Mouse (Mus musculus) intestine, embryonic 16.5 days (tissue): Measurements from ENCODE around the gene Nono. TPM values are rescaled to one million over a fixed set of nuclear protein-coding genes. Genes with fewer than 3 reads are reported as not detected.
"Not testable (repeated sequence)": the region's sequence is repeated elsewhere in the genome, so short reads cannot be mapped to it uniquely, and the experiment has no call there.

ENCODE experiments used
- ATAC-seq: fragments of 200-750 bp; cut with Nextera tagmentation; 2 replicates; pipeline ENCODE4 v1.8.0; 2017; ENCODE audit warnings: moderate TSS enrichment, moderate library complexity
- H3K27ac ChIP-seq: fragments of 300-500 bp; sonication (generic); 2 replicates; pipeline ENCODE4 v1.5.1; 2014; ENCODE audit warnings: mild to moderate bottlenecking, low read length
- H3K27me3 ChIP-seq: fragments of 300-500 bp; sonication (generic); replicated peaks from 2 replicates; pipeline ENCODE4 v1.6.1; 2014; ENCODE audit warnings: low read length, control low read depth, mixed read lengths; ENCODE audit not compliant: control insufficient read depth, insufficient read depth
- H3K36me3 ChIP-seq: fragments of 300-500 bp; sonication (generic); 2 replicates; pipeline ENCODE4 v1.6.1; 2014; ENCODE audit warnings: low read length, control low read depth; ENCODE audit not compliant: control insufficient read depth, insufficient read depth
- H3K4me1 ChIP-seq: fragments of 300-500 bp; sonication (generic); 2 replicates; pipeline ENCODE4 v1.6.1; 2014; ENCODE audit warnings: low read length, control low read depth, mixed read lengths; ENCODE audit not compliant: control insufficient read depth, insufficient read depth
- H3K4me2 ChIP-seq: fragments of 300-500 bp; sonication (generic); 2 replicates; pipeline ENCODE4 v1.6.1; 2014; ENCODE audit warnings: low read depth, low read length, control low read depth
- H3K4me3 ChIP-seq: fragments of 300-500 bp; sonication (generic); 2 replicates; pipeline ENCODE4 v1.5.1; 2014; ENCODE audit warnings: mild to moderate bottlenecking, low read length
- H3K9ac ChIP-seq: fragments of 300-500 bp; sonication (generic); 2 replicates; pipeline ENCODE4 v1.6.1; 2014; ENCODE audit warnings: low read depth, low read length
- H3K9me3 ChIP-seq: fragments of 300-500 bp; sonication (generic); 2 replicates; pipeline ENCODE4 v1.6.1; 2016; ENCODE audit warnings: low read length, control low read depth; ENCODE audit not compliant: control insufficient read depth
- WGBS: fragments of 180-500 bp; shearing (Covaris S2); extraction: QIAGEN DNeasy Blood & Tissue Kit; methylation state at CpG from one replicate; pipeline ENCODE4 v1.1.7; 2014; 5-methylcytosine and 5-hydroxymethylcytosine counted together
- polyA plus RNA-seq: library from polyadenylated mRNA; unstranded; fragments of >200 nt; fragmentation: Nextera tagmentation; extraction: Ambion mirVana; gene quantifications from 2 replicates; pipeline ENCODE4 v1.2.1, GENCODE M21; 2015

Nono gene
- polyA plus RNA-seq, 1 experiment from 2014 or later, result 304 TPM

- 0 out of 2 replicates have a peak, but pooled peaks cover 2% of the 10 kb centered on the region for H3K36me3 ChIP-seq
- H3K4me1 ChIP-seq, result no peaks in the 10 kb centered on the region
- H3K9ac ChIP-seq, result no peak overlapping the region
- no peak for ATAC-seq
- no peak overlapping the region for H3K4me2 ChIP-seq
- no peaks in the 10 kb centered on the region for H3K9me3 ChIP-seq
- no peak overlapping the region for H3K27ac ChIP-seq
- no peak overlapping the region for H3K4me3 ChIP-seq
- peaks cover 3% of the 10 kb centered on the region; the same call in 1 of the 2 replicates for H3K27me3 ChIP-seq
- WGBS, result 52% methylated on average over 1 of the region's 1 CpGs
Measured at GRCm38 (mm10) chrX:101451147-101451546, 22.0 kb downstream of the Nono start.

DNA sequence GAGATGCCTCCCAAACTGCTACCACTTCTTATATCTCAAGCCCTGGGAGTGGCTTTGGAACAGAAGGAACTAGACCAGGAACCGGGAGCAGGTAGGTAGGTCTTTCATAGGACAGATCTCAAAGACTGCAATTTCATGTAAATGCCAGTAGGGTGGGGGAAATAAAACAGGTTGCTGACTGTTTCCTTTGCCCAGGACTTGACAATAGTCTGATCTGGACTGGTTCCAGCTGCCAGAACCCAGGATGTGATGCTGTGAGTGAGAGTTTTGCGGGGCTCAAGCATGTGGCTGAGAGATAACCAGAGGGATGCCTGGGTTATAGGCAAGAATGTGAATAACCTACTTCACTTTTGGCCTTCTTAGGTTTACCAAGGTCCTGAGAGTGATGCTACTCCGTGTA is 22.5 kb downstream of the Nono start:
- H3K4me2 ChIP-seq, result no peak overlapping the region
- no peak for ATAC-seq
- WGBS, result 79% methylated on average over 3 of the region's 3 CpGs

DNA sequence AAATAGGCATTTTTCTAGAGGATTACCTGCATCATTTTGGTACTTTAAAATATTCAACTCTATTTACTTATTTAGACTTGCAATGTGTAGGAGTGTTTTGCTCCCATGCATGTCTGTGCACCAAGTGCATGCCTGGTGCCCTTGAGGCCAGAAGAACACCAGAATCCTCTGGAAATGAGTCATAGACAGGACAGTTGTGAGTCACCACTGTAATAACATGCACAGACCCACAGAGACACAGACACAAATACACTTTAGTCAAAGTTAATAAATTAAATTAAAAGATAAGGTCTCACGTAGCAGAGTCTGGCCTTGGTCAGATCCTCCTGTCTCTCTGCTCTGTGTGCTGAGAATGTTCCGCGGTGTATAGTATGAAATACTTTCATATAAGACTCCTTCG is 43.1 kb downstream of the Nono start:
- no peak for ATAC-seq
- H3K9ac ChIP-seq, result no peak overlapping the region
- H3K36me3 ChIP-seq, result no peaks in the 10 kb centered on the region
- no peaks in the 10 kb centered on the region for H3K9me3 ChIP-seq
- H3K4me1 ChIP-seq, result no peaks in the 10 kb centered on the region
- H3K4me2 ChIP-seq, result no peak overlapping the region
- 87% methylated on average over 4 of the region's 4 CpGs for WGBS
- H3K27ac ChIP-seq, result no peak overlapping the region
- no peak overlapping the region for H3K4me3 ChIP-seq
- H3K27me3 ChIP-seq, result no peaks in the 10 kb centered on the region

More for the DNA sequence above, 22.5 kb downstream of the Nono start:
- H3K9ac ChIP-seq, result no peak overlapping the region
- H3K27me3 ChIP-seq, result peaks cover 3% of the 10 kb centered on the region; the same call in 1 of the 2 replicates
- no peak overlapping the region for H3K27ac ChIP-seq
- no peak overlapping the region for H3K4me3 ChIP-seq
- H3K36me3 ChIP-seq, result 0 out of 2 replicates have a peak, but pooled peaks cover 2% of the 10 kb centered on the region
- no peaks in the 10 kb centered on the region for H3K9me3 ChIP-seq
- H3K4me1 ChIP-seq, result no peaks in the 10 kb centered on the region

GRCm38 (mm10) chrX:101481604-101482350 is 52.7 kb downstream of the Nono start:
- Histone ChIP-seq H3K4me1 (no peaks in the 10 kb centered on the region), H3K9ac (no peak overlapping the region), H3K36me3 (no peaks in the 10 kb centered on the region), H3K4me2 (no peak overlapping the region), H3K27ac (no peak overlapping the region), H3K4me3 (no peak overlapping the region), H3K27me3 (no peaks in the 10 kb centered on the region), H3K9me3 (no peaks in the 10 kb centered on the region)
- 72% methylated on average over 6 of the region's 6 CpGs for WGBS
- no peak for ATAC-seq

DNA sequence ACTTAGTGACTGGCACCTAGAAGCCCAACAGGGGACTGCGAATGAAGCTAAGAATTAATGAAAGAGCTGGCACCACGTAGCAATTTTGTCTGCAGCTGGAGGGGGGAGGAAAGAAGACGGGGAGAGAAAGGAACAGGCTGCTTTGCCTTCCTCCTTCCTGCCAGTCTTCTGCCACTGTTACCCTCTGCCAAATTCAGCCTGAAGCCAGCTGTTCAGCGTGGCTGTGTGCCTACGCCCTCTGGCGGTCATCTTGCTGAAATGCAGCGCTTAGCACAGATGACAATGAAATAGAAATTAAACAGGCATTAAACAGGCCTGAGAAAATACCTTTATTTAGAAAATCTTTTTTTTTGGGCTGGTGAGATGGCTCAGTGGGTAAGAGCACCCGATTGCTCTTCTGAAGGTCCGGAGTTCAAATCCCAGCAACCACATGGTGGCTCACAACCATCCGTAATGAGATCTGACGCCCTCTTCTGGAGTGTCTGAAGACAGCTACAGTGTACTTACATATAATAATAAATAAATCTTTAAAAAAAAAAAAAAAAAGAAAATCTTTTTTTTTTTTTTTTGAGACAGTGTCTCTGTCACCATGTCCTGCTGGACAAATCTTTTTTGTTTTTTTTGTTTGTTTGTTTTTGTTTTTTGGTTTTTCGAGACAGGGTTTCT is 57.5 kb downstream of the Nono start:
- 34% methylated on average over 10 of the region's 12 CpGs for WGBS
- H3K4me1 ChIP-seq, H3K27ac ChIP-seq, H3K4me2 ChIP-seq, H3K9ac ChIP-seq, H3K27me3 ChIP-seq, H3K9me3 ChIP-seq, H3K36me3 ChIP-seq, ATAC-seq, H3K4me3 ChIP-seq: not testable (repeated sequence)

Other genes starting within 250 kb of the Nono start
- gene Snx12, start 206.8 kb upstream of the Nono start, polyA plus RNA-seq, result 54.2 and 56.4 TPM in 2 replicates
- 1.6 and 1.8 TPM in 2 replicates for gene Foxo4, start 174.8 kb upstream of the Nono start, polyA plus RNA-seq
- not detected in 2 replicates for gene Gm614, start 165.3 kb upstream of the Nono start, polyA plus RNA-seq
- 15.6 and 15.7 TPM in 2 replicates for gene Il2rg, start 161.1 kb upstream of the Nono start, polyA plus RNA-seq
- gene Gm20489, start 160.3 kb upstream of the Nono start, polyA plus RNA-seq, result not detected in 2 replicates
- gene Med12, start 155.3 kb upstream of the Nono start, polyA plus RNA-seq, result 19.9 and 22.3 TPM in 2 replicates
- gene Nlgn3, start 130.2 kb upstream of the Nono start, polyA plus RNA-seq, result 3.6 and 4.1 TPM in 2 replicates
- 119 and 154 TPM in 2 replicates for gene Gjb1, start 52.9 kb upstream of the Nono start, polyA plus RNA-seq
- gene Zmym3, start 8.5 kb upstream of the Nono start, polyA plus RNA-seq, result 18.5 and 19.5 TPM in 2 replicates
- 1.3 TPM in 2 replicates for gene Itgb1bp2, start 19.8 kb downstream of the Nono start, polyA plus RNA-seq
- 8.4 and 9.1 TPM in 2 replicates for gene Taf1, start 103.4 kb downstream of the Nono start, polyA plus RNA-seq
- 94.0 and 96.5 TPM in 2 replicates for gene Ogt, start 210.7 kb downstream of the Nono start, polyA plus RNA-seq